Mouse (Mus musculus): ENCODE results near the gene Olfr122. TPM values are rescaled to one million over a fixed set of nuclear protein-coding genes. Genes with fewer than 3 reads are reported as not detected.

The Olfr122 gene
- not detected for total RNA-seq (2021)
- long read RNA-seq, experiment 1, result 0 reads
- long read RNA-seq, experiment 2, result 0 reads

DNA sequence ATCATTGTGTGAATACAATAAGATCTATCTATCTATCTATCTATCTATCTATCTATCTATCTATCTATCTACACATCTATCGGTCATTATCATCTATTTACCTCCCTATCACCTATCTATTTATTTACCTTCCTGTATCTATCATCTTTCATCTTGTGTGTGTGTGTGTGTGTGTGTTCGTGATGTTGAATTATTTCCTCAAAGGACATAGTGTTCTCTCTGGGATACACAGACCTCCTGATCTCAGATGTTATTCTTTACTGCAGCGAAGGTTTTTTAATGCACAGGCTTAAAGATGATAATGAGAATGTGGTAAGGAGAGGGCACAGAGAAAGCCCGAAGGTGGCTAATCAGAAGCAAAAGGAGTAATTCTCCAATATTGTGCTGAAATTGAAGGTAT is at the start of gene Olfr122:
TSS of gene Olfr122 (plus strand) at position 301 of the 400 bp plus-strand sequence.
- no peak for TF ChIP-seq CTCF (conservative IDR thresholded peaks at IDR 0.05)
- no peak within 1 kb of the TSS for H3K4me3 ChIP-seq
- DNase-seq (ENCODE audit: low spot score in 2 of 2), result no peak
- no peak within 1 kb of the TSS for H3K27ac ChIP-seq

GRCm38 (mm10) chr17:37721508-37721907 is 46.9 kb upstream of the Olfr122 start, which contains the start of gene Olfr120:
Gene Olfr120 (plus strand): TSS chr17:37721808.
- H3K4me3 ChIP-seq, result no peak within 1 kb of the TSS
- no peak for DNase-seq (ENCODE audit: low spot score in 2 of 2)
- no peak within 1 kb of the TSS for H3K27ac ChIP-seq
- no peak for TF ChIP-seq CTCF (conservative IDR thresholded peaks at IDR 0.05)

GRCm38 (mm10) chr17:37738070-37738469 is 30.3 kb upstream of the Olfr122 start:
- H3K4me3 ChIP-seq, result no peak overlapping the region
- DNase-seq (ENCODE audit: low spot score in 2 of 2), result no peak
- no peak for TF ChIP-seq CTCF (conservative IDR thresholded peaks at IDR 0.05)
- H3K27ac ChIP-seq, result no peak overlapping the region

DNA sequence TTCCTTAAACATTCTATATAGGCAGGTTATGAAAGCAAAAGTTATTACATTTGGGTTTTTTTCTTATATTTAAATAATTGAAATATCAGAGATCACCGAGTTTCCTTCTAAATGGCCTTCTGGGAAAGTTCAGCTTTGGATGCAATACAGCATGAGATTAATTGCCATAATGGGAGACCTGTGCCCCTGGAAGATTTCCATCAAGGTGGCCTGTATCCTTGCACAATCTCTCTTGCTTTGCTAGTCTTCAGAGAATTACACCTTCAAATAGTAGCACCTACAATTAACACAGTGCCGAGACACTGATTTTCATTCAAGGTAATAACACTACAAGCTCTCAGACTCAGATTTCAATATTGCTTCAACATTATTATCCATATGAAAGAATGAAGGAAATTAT is 24.8 kb downstream of the Olfr122 start, which contains the start of gene Olfr123:
TSS of gene Olfr123 (plus strand) at position 301 of the 400 bp plus-strand sequence.
- no peak within 1 kb of the TSS for H3K4me3 ChIP-seq
- TF ChIP-seq CTCF (conservative IDR thresholded peaks at IDR 0.05), result no peak
- no peak within 1 kb of the TSS for H3K27ac ChIP-seq
- no peak for DNase-seq (ENCODE audit: low spot score in 2 of 2)

- DNase-seq (ENCODE audit: low spot score in 2 of 2), result no peak
- Histone ChIP-seq H3K27ac (no peak within 1 kb of the TSS), H3K4me3 (no peak within 1 kb of the TSS)
- TF ChIP-seq CTCF (conservative IDR thresholded peaks at IDR 0.05), result no peak
Measured at GRCm38 (mm10) chr17:37799588-37799987, 31.2 kb downstream of the Olfr122 start, which contains the start of gene Olfr124. Gene Olfr124 (plus strand): TSS chr17:37799888.

Other genes starting within 250 kb of the Olfr122 start
- not detected for gene Olfr112, start 199.2 kb upstream of the Olfr122 start, total RNA-seq (2021)
- gene Olfr113, start 190.9 kb upstream of the Olfr122 start, total RNA-seq (2021), result not detected
- not detected for gene Olfr114, start 175.9 kb upstream of the Olfr122 start, total RNA-seq (2021)
- not detected for gene Olfr115, start 141.5 kb upstream of the Olfr122 start, total RNA-seq (2021)
- not detected for gene Olfr116, start 141.4 kb upstream of the Olfr122 start, total RNA-seq (2021)
- gene Olfr117, start 104.8 kb upstream of the Olfr122 start, total RNA-seq (2021), result not detected
- not detected for gene Olfr118, start 101.6 kb upstream of the Olfr122 start, total RNA-seq (2021)
- not detected for gene Olfr119, start 72.0 kb upstream of the Olfr122 start, total RNA-seq (2021)
- gene Olfr120, start 46.8 kb upstream of the Olfr122 start, total RNA-seq (2021), result not detected
- not detected for gene Olfr121, start 19.8 kb upstream of the Olfr122 start, total RNA-seq (2021)
- gene Olfr123, start 24.9 kb downstream of the Olfr122 start, total RNA-seq (2021), result not detected
- gene Olfr124, start 31.3 kb downstream of the Olfr122 start, total RNA-seq (2021), result not detected
- gene Olfr125, start 64.3 kb downstream of the Olfr122 start, total RNA-seq (2021), result not detected
- not detected for gene Olfr126, start 78.9 kb downstream of the Olfr122 start, total RNA-seq (2021)
- gene Olfr127, start 131.8 kb downstream of the Olfr122 start, total RNA-seq (2021), result not detected
- gene Olfr128, start 151.9 kb downstream of the Olfr122 start, total RNA-seq (2021), result not detected
- gene Olfr761, start 184.5 kb downstream of the Olfr122 start, total RNA-seq (2021), result not detected